Mouse (Mus musculus) spleen, adult 2 months (tissue): ENCODE data around the gene Cpsf3.

Experiments
- CTCF ChIP-seq: fragments of 200-500 bp; IDR thresholded peaks from 2 replicates; pipeline ENCODE4 v1.5.1; 2011; ENCODE audit warnings: mild to moderate bottlenecking, inconsistent platforms; ENCODE audit not compliant: insufficient read depth, insufficient read length, insufficient replicate concordance; ENCODE audit errors: extremely low read depth
- POLR2A ChIP-seq: fragments of 200-500 bp; IDR thresholded peaks from 2 replicates; pipeline ENCODE4 v1.6.1; 2011; ENCODE audit warnings: low read depth, low read length, inconsistent platforms

DNA sequence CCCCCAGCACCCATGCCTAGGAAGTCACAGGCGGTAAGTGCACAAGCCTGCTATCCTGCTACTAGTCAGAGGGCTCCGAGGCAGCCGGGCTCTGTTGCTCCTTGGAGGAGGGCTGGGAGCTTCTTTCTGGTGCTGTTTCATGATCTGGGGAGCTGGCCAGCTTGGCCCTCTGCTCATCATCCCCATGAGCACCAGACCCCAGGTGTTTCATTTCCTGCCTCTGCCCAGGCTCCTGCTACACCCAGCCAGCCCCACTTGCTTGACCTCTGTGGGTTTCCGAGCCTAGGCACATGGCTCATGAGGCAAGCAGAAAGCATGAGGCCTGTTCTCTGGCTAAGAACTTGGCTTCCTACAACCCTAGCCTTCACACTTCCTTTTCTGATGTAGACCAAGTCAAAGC is 19.7 kb upstream of the Cpsf3 start:
- TF ChIP-seq CTCF (no peak), POLR2A (no peak)
